Mouse (Mus musculus) lung, postnatal 36 days (tissue): ENCODE measurements at regions not wholly inside any gene's neighbourhood (a gene's known extent, or its start where the extent isn't known, plus 50 kb on each side); places are given as distances from the start of the nearest gene placed in this dataset.

ENCODE experiments used
- DNase-seq: peaks from one replicate; pipeline ENCODE4 v3.0.0; 2022; ENCODE audit warnings: mixed read lengths

DNA sequence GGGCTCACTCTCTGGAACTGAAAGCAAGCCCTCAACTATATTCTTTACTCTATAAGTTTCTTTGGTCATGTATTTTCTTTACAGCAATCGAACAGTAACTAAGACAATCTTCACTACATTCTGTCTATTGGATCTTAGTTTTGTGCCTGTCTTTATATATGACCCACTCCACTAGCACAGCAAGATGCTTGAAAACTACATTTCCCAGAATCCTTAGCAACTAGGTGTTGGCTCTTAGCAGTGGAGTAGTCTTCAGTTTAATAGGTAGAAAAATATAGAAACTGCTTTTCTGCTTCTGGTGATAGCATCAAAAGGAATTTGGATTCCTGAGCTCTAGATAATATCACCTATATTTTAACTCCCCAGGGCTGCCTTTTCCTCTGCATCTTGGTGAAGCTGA is 245.9 kb upstream of the Xylt1 start:
- DNase-seq: no peak

DNA sequence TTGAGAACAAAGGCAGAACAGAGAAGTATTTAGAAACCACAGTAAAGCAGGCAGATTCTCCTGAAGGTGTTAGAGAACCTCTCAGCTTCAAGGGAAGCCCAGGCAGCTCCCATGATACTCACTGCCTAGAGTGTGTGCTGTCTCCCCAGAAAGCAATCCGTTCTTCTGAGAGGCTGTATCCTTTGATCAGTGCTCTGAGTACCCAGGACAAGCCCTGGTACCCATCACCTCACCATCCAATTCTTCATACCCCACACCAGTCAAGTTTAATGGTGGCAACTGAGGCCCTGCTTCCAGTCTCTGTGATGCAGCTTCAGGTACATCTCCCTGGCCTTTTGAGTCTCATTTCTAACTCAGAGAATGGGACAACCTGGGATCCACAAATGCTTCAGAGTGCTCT is 242.1 kb upstream of the Xylt1 start:
- DNase-seq: no peak

DNA sequence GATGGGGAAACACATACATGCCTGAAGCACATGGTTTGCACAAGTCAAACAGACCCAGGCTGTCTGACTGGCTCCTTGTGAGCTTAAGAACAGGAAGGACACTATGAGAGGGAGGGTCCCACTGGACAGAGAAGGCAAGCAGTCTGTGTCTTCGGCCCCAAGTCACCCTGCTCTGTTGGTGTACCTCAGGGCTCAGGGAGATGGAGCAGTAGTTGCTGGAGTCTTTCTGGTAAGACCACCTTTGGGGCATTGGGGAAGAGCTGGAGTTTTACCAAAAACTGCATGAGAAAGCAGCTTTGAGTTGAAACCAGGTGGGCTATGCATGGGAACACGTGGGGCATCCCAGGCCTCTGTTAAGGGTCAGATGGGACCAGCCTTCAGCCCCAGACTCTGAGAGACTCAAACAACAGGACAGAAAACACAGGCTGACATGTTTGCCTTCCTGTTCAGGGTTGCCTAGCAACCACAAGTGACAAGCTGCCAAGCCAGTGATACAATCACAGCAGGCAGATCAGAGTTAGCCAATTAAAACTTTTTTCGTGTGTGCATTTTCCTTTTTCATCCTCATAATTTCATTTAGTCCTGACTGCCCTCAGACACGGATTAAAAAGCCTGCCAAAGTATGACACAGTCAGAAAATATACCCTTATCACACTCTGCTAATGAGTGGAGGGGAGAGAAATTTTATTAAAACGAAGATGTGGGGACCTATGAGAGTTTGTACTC is 241.4 kb upstream of the Xylt1 start:
- DNase-seq: peak; percentile 63

DNA sequence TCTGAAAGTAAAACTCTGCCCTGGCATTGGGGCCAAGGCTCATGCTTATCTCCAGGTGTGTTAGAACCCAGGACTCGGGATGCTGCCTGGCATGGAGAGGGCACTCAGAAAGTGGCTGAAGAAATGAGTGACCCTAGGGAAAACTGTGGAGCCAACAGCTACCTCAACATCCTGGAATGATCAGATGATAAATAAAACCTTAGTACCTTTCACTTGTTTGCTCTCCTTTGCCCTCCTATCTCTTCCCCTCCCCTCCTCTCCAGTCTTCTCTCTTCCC is 240.9 kb upstream of the Xylt1 start:
- no peak for DNase-seq

DNA sequence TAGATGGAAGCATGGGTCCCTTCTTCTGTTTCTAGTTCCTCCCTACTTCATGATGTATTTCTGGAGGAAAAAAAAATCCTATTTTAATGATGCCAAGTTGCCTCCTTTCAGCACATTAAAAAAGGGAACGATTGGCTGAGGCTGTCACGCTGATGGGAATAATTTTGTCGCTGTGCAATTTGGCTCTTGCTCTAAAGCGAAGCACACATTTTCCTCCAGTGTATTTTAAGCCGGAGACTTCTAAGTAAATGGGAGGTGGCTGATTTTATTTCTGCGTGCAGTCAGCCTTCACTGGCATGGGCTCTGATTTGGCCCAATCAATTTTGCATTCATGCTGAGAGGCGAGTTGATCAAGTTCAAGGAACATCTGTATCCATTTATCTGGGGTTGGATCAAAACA is 234.0 kb upstream of the Xylt1 start:
- no peak for DNase-seq

DNA sequence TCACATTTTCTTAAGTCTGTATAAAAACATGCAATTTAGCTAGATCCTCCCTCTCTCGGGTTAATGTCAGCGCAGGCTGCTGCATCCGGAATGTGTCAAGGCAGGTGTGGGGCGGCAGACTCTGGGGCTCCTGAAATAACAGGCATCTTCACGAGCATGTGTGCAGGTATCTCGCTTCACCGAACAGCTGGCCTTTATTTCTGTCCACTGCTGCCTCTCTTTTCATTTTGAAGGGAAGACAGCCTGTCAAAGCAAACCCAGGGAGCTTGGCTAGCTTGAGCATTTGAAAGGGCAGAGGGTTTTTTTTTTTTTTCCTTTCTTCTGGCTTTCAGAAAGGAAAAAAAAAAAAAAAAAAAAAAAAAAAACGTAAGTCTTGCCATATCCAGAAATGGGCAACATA is 230.4 kb upstream of the Xylt1 start:
- DNase-seq: no peak

DNA sequence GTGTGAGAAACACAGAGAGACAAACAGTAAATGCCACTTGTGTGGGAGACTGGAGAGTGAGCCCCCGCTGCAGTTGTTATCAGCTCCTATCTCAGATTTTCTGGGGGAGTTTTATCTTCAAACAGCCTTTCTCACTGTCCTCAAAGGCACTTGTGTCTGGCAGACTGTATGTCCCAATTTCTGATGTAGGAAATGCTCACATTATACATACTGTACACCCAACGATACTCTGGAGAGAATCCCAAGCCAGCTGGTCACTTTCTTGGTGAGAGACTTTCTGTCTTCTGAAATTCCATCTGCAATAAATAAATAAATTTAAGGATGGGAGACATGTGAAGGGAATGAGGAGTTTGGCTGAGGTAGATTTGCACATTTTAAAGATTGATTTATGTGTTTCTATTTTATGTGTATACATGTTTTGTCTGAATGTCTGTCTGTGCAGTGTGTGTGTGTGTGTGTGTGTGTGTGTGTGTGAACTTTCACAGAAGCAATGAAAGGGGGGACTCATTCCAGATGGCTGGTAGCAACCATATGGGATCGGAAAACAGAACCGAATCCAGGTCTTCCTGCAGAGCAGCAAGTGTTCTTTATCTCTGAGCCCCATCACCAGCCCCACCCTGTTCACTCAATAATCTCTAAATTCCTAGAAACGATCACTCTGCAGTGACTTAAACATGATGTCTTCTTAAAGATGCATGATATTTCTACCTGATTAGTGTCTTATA is 226.8 kb upstream of the Xylt1 start:
- no peak for DNase-seq

DNA sequence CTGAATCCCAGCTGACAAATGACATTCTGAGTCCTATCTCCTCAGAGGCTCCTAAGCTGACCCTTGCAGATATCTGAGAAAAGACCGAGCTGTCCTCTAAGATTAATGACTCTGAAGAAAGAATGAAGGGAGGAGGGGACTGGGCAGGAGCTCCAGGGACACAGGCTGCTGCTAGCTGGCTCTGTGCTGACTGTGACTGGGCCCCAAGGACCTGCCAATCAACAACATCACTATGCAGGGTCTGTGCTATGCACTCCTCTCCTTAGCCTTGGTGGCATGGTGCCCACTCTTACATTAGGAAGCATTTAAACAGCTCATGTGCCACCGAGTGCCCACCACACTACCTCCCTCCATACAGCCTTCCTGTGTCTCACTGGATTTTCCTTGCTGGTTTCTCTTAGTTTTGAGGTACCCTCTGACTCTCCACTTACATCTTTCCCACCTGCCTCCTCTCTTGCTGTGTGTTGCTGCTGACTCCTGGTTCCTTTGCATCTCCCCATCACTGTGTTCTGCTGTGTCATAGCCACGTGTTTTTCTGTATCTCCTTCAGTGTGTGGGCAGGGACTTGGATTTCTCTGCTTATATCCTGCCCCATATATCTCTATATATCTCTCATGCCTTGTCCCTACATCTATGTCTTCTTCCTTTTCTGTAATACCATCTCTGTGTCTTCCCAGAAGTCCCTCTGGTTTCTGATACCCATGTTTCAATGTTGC is 219.4 kb upstream of the Xylt1 start:
- DNase-seq: no peak

DNA sequence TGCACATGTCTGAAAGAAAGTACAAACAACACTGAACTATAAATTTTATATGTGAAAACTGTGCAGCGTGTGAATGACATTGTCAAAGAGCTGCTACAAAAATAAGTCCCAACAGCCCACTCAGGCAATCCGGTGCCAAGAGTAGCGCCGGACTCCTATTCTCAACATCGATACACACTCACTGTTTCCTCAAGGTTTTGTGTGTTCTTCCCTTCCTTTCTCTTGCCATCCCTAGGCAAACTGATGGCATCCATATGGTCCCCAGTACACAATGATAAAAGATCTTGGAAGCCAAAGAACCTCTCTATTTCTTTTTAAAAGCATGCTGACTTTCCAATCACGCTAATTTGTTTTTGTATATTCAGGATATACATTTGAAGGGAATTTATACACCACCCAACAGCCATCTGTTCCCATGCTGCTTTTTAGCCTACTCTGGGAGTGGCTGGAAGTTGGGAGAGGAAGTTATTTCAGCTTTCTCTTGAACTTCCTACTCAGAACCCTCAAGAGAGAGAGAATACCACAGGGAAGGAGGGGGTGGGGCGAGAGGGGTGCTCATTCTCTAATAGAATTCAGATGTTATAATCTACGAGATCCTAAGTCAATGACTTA is 205.9 kb upstream of the Xylt1 start:
- no peak for DNase-seq

DNA sequence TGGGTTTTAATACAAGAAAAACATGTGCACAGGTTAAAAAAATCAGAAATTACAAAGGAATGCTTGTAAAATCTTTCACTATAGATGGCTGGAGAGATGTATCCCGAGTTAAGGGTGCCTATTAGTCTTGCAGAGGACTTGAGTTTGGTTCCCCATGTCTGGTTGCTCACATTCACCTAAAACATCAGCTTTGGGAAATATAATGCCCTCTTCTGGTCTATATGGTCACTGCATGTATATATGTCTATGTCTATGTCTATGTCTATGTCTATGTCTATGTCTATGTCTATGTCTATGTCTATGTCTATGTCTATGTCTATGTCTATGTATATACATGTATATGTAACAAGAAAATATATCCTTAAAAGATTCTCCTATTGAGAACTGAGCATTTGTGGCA is 196.8 kb upstream of the Xylt1 start:
- DNase-seq: no peak

DNA sequence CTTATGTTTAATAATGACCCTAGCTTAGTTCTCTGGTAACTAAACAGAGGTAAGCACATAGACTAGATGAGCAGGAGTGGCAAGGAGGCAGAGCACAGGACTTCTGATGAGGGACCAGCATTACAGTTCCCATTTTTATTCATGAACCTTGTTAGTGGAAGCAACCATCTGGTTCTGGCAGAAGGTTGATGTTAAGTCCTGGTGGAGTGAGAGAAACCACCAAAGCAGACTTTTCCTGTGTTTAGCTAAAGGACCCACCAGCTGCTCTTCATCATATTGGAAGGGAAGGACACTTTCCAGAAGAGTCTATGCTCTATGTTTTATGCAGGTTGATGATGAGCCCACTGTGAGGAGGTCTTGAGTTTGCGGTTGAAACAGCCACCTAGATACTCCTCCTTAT is 194.9 kb upstream of the Xylt1 start:
- no peak for DNase-seq

DNA sequence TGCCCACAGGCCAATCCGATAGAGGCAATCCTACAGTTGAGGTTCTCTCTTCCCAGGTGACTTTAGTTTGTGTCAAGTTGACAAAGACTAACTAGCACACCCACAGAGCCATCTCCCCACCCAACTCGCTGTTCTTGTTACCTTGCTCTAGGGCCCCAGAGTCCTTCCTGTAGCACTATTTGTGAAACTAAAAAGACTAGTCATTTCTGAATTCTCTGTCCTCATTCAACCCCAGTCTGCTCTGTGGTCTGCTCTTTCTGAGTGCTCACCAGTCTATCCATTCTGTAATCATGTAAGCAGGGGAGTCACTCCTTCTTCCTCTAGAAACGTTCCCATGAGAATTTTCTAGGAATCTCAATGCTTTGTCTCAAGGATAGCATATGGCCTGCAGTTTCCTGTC is 184.2 kb upstream of the Xylt1 start:
- no peak for DNase-seq

DNA sequence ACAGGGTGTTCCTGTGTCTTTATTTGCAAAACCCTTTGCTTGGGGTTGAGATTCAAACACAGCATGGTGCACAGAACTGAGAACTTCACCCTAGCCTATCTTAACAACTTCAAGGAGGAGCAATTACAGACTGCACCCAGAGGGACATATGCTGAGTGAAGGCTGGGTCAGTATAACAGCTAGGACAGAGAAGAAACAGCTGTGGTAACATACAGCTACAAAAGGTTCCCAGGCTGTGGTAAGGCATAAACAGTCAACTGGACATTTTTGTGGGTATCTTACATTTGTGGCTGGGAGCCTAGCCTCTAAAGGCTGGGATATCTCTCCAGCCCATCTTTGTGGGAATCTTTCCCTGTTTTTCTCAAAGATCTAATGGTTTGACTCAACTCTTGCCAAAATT is 154.5 kb upstream of the Xylt1 start:
- no peak for DNase-seq

DNA sequence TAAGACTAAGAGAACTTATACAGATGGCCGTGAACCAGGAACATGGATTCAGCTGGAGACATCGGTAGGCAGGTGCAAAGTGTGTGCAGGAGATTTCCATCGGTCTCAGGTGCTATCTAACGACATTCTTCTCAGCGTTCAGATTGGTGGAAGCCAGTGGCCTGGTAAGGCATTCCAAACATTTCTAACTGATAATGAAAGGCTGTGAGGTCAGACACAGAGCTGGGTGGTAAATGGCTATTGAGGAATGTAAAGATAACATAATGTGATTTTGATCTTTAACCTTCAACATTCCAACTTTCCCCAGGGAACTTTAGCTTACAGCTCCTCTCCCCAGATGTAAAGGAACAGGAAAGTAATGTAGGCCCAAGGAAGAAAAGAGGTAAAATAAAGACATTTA is 151.2 kb upstream of the Xylt1 start:
- DNase-seq: no peak

DNA sequence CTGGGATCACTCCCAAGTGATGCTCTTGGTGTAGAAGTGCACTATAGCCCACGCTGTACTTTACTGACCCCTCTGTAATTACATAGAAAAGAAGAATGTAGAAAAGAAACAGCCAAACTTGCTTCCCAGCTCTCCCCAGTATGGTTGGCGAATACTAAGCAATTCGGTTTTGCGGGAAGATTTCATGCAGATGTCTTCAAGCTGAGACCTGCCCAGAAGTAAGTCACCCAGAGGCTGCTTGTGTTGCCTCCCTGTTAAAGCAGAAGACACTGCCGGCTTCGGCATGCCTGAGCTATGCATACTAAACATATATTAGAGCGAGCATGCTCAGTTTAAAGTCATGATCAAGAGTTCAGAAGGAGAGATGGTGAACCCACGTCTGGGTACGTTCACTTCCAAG is 124.0 kb upstream of the Xylt1 start:
- no peak for DNase-seq

DNA sequence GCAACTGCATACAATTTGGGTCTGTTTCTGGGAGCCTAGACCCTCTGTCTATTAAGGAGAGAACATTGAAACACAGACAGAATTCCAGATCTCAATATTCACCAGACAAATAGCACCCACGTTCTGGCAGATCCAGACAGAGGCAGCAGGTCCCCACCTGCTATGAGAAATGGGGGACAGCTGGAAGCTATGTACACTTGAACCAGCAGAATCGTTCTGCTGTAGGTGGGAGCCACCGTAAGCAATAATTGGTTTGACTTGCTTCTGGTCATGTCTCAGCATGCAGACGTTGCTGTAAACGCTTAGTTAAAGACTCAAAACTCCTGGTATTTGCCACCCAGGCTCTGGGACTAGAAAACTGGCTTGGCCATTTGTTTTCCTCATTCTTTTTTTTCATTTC is 122.2 kb upstream of the Xylt1 start:
- DNase-seq: no peak

DNA sequence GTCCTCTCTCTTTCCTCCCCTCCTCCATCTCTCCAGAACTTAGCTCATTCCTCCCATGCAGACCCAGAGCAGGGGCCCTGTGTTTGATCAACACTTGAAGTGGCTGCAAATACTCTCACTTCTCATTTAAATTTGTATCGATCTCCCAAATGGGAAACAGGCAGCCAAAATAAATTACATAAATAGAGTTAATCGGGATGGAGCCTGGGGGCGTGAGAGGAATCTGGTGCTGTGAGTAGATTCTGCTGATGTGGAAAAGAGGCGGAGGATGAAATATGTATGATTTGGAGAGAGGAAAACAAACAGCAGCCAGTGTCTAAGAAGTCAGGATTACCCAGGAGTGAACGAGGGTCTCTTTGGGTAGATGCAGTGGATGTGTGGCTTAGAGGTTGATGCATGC is 121.6 kb upstream of the Xylt1 start:
- DNase-seq: no peak

DNA sequence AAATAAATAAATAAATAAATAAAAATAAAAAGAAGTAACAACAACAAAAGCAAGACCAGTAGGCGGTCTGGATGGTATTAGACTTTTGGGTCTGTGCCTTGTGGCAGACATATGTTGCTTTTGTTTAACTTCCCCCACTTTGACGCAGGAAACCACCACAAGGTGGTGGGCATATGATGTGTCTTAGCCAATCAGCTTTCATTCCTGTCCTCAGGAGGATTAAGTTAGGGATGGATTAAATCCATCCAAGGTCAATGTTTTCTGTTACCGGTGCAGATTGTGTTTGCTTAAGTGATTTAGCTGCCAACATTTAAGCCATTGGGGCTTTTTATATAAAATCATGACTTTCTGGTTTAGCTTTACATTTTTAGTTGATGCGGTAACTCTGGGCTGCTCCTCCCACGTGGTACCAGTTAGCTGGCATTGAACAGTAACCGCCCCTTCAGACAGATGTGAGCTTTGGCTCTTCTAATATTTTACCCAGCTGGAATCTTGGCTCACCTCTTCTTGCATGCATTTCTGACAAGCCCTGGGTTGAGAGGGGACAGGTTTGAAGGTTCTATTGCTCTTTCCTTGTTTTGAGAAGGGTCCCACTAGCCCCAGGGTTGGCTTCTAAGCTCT is 121.0 kb upstream of the Xylt1 start:
- DNase-seq: no peak

DNA sequence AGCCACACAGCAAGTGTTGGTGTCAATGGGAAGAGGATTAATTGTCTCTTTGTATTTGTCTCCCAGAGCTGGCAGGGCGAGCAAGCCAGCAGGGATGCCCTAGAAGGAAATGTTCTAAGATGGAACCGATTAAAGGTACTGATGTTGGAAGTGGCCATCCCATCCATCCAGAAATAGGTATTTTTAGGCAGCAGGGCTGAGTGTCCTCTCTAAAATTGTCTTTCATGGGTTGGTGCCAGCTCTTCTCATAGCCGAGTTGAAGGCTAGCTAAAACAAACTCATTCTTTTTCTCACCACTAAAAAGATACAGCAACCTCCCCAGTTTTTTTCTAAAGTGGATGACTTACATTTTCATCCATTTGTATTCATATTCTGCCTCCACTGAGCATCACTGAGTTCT is 120.2 kb upstream of the Xylt1 start:
- DNase-seq: no peak

DNA sequence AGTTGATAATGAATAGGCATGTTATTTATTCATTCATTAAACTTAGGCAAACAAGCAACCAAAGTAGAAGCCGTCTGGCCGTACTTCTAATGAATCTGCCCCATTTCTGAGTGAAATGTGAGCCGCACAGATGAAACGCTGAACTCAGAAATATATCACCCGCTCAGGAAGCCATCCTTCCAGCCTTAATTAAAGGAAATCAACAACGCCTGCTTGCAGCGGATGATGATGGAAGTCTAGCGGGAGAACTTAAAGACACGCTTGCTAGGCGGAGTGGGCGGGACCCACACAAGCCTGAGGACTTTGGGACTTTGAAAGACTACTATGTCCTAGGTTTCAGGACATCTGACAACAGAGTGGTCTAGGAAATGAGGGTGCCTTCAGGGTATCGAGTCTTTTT is 117.7 kb upstream of the Xylt1 start:
- no peak for DNase-seq

DNA sequence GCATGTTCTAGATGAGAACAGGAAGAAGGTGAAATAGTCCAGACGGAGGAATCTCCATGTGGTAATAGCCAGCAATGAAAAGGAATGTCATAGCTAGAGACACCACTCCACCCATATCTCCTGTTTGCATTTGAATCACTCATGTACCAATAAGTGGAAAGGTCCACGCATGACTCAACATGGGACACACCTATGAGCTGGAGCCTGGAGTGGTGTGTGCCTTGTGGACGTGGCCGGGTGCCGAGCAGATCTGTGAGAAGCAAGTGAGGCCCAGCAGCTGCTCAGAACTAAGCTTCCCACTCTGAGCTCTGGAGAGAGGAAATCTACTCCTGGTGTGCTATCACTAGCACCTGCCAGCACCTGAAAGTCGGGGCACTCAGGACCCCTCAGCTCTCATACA is 116.4 kb upstream of the Xylt1 start:
- peak; percentile 1 for DNase-seq

DNA sequence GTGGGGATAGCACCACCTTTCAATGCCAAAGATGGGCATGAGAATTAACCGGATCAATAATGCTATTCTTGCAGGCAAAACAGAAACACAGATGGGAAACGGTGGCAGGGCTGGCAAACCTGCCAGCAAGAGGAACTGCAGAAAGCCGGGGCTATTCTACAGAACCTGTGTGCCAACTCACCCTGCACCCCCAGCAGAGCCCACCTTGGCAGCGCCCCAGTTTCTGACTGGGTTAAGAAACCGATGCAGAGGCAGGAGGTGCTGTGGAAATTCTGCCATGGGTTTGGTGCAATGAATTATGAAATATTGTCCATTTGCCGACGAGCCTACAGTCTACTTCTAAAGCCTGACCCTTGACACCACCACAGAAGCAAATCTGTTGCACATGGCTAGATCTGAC is 112.7 kb upstream of the Xylt1 start:
- DNase-seq: no peak

DNA sequence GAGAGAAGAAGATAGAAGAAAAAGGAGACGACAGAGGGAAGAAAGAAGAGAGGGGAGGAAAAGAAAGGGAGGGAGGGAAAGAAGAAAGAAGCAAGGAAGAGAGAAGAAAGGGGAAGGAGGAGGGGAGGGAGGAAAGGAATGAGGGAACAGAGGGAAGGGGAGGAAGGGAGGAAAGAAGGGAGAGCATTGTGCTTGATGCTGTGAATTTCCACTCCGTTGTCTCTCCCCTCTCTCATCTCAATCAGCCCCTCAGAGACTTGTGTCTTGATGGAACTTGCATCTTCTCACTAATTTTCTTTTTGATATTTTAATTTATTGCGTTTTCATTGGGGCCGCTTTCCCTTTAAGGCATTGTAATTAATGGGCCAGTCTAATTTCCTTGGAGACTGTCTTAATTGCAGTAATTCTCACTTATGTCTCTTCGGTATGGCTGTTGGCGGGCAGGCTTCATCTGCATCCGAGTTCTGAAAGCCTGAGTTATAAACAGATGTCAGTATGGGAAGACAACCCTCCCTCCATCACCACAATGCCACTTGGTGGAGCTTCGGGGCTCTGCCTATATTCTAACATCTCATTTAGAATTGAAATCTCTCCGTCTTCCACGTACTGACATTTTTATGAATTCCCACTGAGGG is 111.4 kb upstream of the Xylt1 start:
- no peak for DNase-seq
